Mouse (Mus musculus) liver, postnatal 0 days (tissue): ENCODE data around the gene Ube2c.

Experiments
- CTCF ChIP-seq: sonication (generic); IDR thresholded peaks from 2 replicates; pipeline ENCODE4 v1.5.1; 2016; ENCODE audit warnings: antibody characterized with exemption, low read depth
- EP300 ChIP-seq: IDR thresholded peaks from 2 replicates; pipeline ENCODE4 v1.6.1; 2016; ENCODE audit warnings: antibody characterized with exemption, low read depth, mild to moderate bottlenecking

- TF ChIP-seq CTCF, result no peak
- no peak for TF ChIP-seq EP300
Observed at GRCm38 (mm10) chr2:164776130-164776529, 6.4 kb downstream of the Ube2c start.
